Mouse (Mus musculus): ENCODE measurements around the gene Rasa1.

Gene Rasa1

GRCm38 (mm10) chr13:85288843-85289713, at the start of gene Rasa1:
TSS of gene Rasa1 (minus strand) at chr13:85289130.
- peak; percentile 96 to 98 for DNase-seq

- DNase-seq: peak; percentile 74 to 80
Observed at GRCm38 (mm10) chr13:85311547-85311946, 22.6 kb upstream of the Rasa1 start.

- peak; percentile 77 to 88 for DNase-seq
Observed at GRCm38 (mm10) chr13:85310968-85311367, 22.0 kb upstream of the Rasa1 start.

GRCm38 (mm10) chr13:85310483-85310882, 21.6 kb upstream of the Rasa1 start:
- DNase-seq: no peak

GRCm38 (mm10) chr13:85306039-85306438, 17.1 kb upstream of the Rasa1 start:
- no peak for DNase-seq

GRCm38 (mm10) chr13:85290651-85291050, 1.7 kb upstream of the Rasa1 start:
- DNase-seq: no peak

- no peak for DNase-seq
Observed at GRCm38 (mm10) chr13:85288574-85288842, 422 bp downstream of the Rasa1 start.

- DNase-seq: peak; percentile 10 to 11
Observed at GRCm38 (mm10) chr13:85287876-85288573, 905 bp downstream of the Rasa1 start.

GRCm38 (mm10) chr13:85282626-85283025, 6.3 kb downstream of the Rasa1 start:
- DNase-seq: no peak

- DNase-seq: no peak
Observed at GRCm38 (mm10) chr13:85278951-85279350, 10.0 kb downstream of the Rasa1 start.

GRCm38 (mm10) chr13:85274572-85274971, 14.4 kb downstream of the Rasa1 start:
- DNase-seq: no peak

- DNase-seq: no peak
Observed at GRCm38 (mm10) chr13:85273788-85274187, 15.1 kb downstream of the Rasa1 start.

GRCm38 (mm10) chr13:85238760-85239159, 50.2 kb downstream of the Rasa1 start:
- peak; percentile 2 to 3 for DNase-seq

- DNase-seq: no peak
Observed at GRCm38 (mm10) chr13:85218656-85219055, 70.3 kb downstream of the Rasa1 start.

GRCm38 (mm10) chr13:85210353-85210752, 78.6 kb downstream of the Rasa1 start:
- no peak for DNase-seq

GRCm38 (mm10) chr13:85208656-85209055, 80.3 kb downstream of the Rasa1 start:
- DNase-seq: no peak

GRCm38 (mm10) chr13:85207493-85207892, 81.4 kb downstream of the Rasa1 start:
- DNase-seq: no peak

- no peak for DNase-seq
Observed at GRCm38 (mm10) chr13:85191253-85191652, 97.7 kb downstream of the Rasa1 start.

GRCm38 (mm10) chr13:85189644-85190121, 99.2 kb downstream of the Rasa1 start:
- no peak for DNase-seq

GRCm38 (mm10) chr13:85188903-85189643, 99.9 kb downstream of the Rasa1 start, which contains the start of gene Ccnh:
TSS of gene Ccnh (plus strand) at chr13:85189408.
- peak; percentile 97 to 98 for DNase-seq
